Mouse (Mus musculus): ENCODE data around the gene Ankrd28.

- TF ChIP-seq POLR2A (IDR thresholded peaks at IDR 0.05; ENCODE audit: borderline replicate concordance, low read depth, low read length) (no peak), CTCF (IDR thresholded peaks at IDR 0.05; ENCODE audit: low read depth, low read length) (no peak)
Measured at GRCm38 (mm10) chr14:31800976-31801375, 29.5 kb downstream of the Ankrd28 start.
